In the genomic region with DNA sequence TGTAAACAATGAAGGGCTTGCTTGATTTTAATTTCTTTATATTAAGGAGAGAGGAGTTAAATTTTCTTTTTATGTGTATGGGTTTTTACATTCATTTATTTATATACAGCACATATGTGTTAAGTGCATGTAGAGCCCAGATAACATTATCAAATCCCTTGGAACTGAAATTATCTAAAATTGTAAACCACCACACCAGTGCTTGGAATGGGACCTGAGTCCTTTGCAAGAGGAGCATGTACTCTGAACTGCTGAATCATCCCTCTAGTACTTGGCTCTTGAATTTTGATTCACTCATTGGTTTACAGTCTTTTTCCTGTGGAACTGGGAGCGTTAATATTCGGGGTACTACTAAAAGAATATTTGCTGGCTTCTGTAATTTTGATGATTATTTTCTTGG, we compare ENCODE assay signal across 26 mouse cellular contexts.
DNase-seq lines count a peak whose midpoint lies in the region; ATAC-seq and TF ChIP-seq lines count a peak whose summit lies in the region.
"Had no signal": no experiment of that assay in that cellular context is flagged by ENCODE, and none has a peak within 500 bp of the region (broad histone marks: within the 10 kb centered on the region; RNA-seq: fewer than 3 reads in every experiment).

No protein-coding gene starts in this region.

- no peaks in the 10 kb centered on the region; the same call in 1 of the 2 replicates for H3K4me1 ChIP-seq in liver, embryonic 11.5 days (replicated peaks; ENCODE audit: control insufficient read depth, insufficient read depth, low read length)
- H3K4me1 ChIP-seq in liver, embryonic 12.5 days, result peaks cover 16% of the 10 kb centered on the region
- no peaks in the 10 kb centered on the region for H3K4me1 ChIP-seq in liver, postnatal 0 days (ENCODE audit: insufficient read depth)
- H3K4me1 ChIP-seq in midbrain, embryonic 11.5 days (ENCODE audit: control insufficient read depth, insufficient read depth, low read length), result no peaks in the 10 kb centered on the region
- no peaks in the 10 kb centered on the region; the same call in 1 of the 2 replicates for H3K4me1 ChIP-seq in cerebellum, adult 2 months (ENCODE audit: control insufficient read depth, insufficient read depth, low read length)
- H3K4me1 ChIP-seq: embryonic facial prominence, embryonic 15.5 days; forebrain, embryonic 15.5 days; heart, embryonic 15.5 days; hindbrain, embryonic 10.5 days had no signal

- peak; percentile 68 for ATAC-seq in liver, embryonic 11.5 days (replicated peaks; ENCODE audit: low FRiP score)
- peak; percentile 63; the same call in 1 of the 2 replicates for ATAC-seq in liver, embryonic 12.5 days
- no peak for ATAC-seq in liver, postnatal 0 days
- ATAC-seq in midbrain, embryonic 11.5 days (ENCODE audit: low FRiP score), result no peak
- ATAC-seq: activated CD4-positive, CD25-positive, alpha-beta regulatory T cell, adult 4 months; CD4-positive, CD25-positive, alpha-beta regulatory T cell, adult 4 months; forebrain, embryonic 15.5 days; Patski had no signal

- H3K4me2 ChIP-seq in liver, embryonic 11.5 days, result no peak overlapping the region
- no peak overlapping the region for H3K4me2 ChIP-seq in liver, embryonic 12.5 days
- no peak overlapping the region for H3K4me2 ChIP-seq in liver, postnatal 0 days (ENCODE audit: low read depth, low read length)
- H3K4me2 ChIP-seq in midbrain, embryonic 11.5 days, result no peak overlapping the region
- H3K4me2 ChIP-seq: embryonic facial prominence, embryonic 15.5 days; forebrain, embryonic 15.5 days; heart, embryonic 11.5 days; heart, embryonic 15.5 days; hindbrain, embryonic 14.5 days had no signal

- WGBS in liver, embryonic 11.5 days, result 85% methylated on average over 2 of the region's 2 CpGs
- whole genome bisulfite sequencing in liver, embryonic 12.5 days (ENCODE audit: insufficient replicate concordance), result 64% methylated on average over 2 of the region's 2 CpGs
- 58% methylated on average over 2 of the region's 2 CpGs for WGBS in liver, postnatal 0 days (ENCODE audit: insufficient replicate concordance)
- WGBS in midbrain, embryonic 11.5 days, result 92% methylated on average over 2 of the region's 2 CpGs
- WGBS in cerebellum, adult 2 months, result 95% methylated on average over 2 of the region's 2 CpGs

- H3K4me3 ChIP-seq in liver, embryonic 11.5 days (ENCODE audit: low read depth, low read length), result no peak overlapping the region
- no peak overlapping the region for H3K4me3 ChIP-seq in liver, embryonic 12.5 days
- H3K4me3 ChIP-seq in liver, postnatal 0 days (ENCODE audit: low read depth, low read length), result no peak overlapping the region
- H3K4me3 ChIP-seq in midbrain, embryonic 11.5 days (ENCODE audit: low read depth, low read length), result no peak overlapping the region
- no peak overlapping the region for H3K4me3 ChIP-seq in cerebellum, adult 2 months (replicated peaks; ENCODE audit: insufficient read depth, low read depth, low read length)
- H3K4me3 ChIP-seq: embryonic facial prominence, embryonic 15.5 days; forebrain, embryonic 15.5 days; heart, adult 2 months; heart, embryonic 15.5 days; hindbrain, embryonic 10.5 days had no signal

- DNase-seq in liver, embryonic 11.5 days (ENCODE audit: low spot score), result no peak
- no peak for DNase-seq in liver
- DNase-seq in liver, postnatal 0 days, result no peak
- DNase-seq in kidney, adult 11 months, result no peak
- DNase-seq in midbrain, embryonic 11.5 days (ENCODE audit: low spot score, missing footprints), result no peak
- no peak for DNase-seq in cerebellum, adult 2 months
- DNase-seq: adrenal gland, postnatal 14 days; B cell, adult 2 months; cerebellum, adult 11 months; cerebellum, adult 9-10 months; cerebellum, postnatal 25 days; embryo, embryonic 11 days; gastrocnemius, postnatal 10 days; heart, adult 2 months; heart, postnatal 14 days had no signal

- no peaks in the 10 kb centered on the region; the same call in 1 of the 2 replicates for H3K36me3 ChIP-seq in liver, embryonic 11.5 days (ENCODE audit: control insufficient read depth, insufficient read depth, low read length)
- H3K36me3 ChIP-seq in liver, embryonic 12.5 days, result no peaks in the 10 kb centered on the region
- H3K36me3 ChIP-seq in liver, postnatal 0 days (replicated peaks; ENCODE audit: insufficient read depth, low read length), result no peaks in the 10 kb centered on the region
- no peaks in the 10 kb centered on the region for H3K36me3 ChIP-seq in midbrain, embryonic 11.5 days (ENCODE audit: control insufficient read depth, insufficient read depth, low read length)
- H3K36me3 ChIP-seq: forebrain, embryonic 15.5 days; heart, embryonic 15.5 days; hindbrain, embryonic 10.5 days had no signal

- no peaks in the 10 kb centered on the region for H3K9me3 ChIP-seq in liver, embryonic 11.5 days (ENCODE audit: control insufficient read depth, low read length)
- no peaks in the 10 kb centered on the region for H3K9me3 ChIP-seq in liver, embryonic 12.5 days (replicated peaks)
- H3K9me3 ChIP-seq in liver, postnatal 0 days (ENCODE audit: low read length), result no peaks in the 10 kb centered on the region
- H3K9me3 ChIP-seq in midbrain, embryonic 11.5 days (ENCODE audit: control insufficient read depth, low read length), result no peaks in the 10 kb centered on the region
- H3K9me3 ChIP-seq: embryonic facial prominence, embryonic 15.5 days; forebrain, embryonic 15.5 days; G1E; heart, embryonic 15.5 days; hindbrain, embryonic 10.5 days had no signal

- no peak for TF ChIP-seq POLR2A in cerebellum, adult 2 months (IDR thresholded peaks at IDR 0.05; ENCODE audit: borderline replicate concordance, insufficient read depth, low read length)

- no peak overlapping the region for H3K9ac ChIP-seq in liver, embryonic 11.5 days (ENCODE audit: low read depth, low read length)
- no peak overlapping the region for H3K9ac ChIP-seq in liver, embryonic 12.5 days
- no peak overlapping the region for H3K9ac ChIP-seq in liver, postnatal 0 days (replicated peaks)
- no peak overlapping the region for H3K9ac ChIP-seq in midbrain, embryonic 11.5 days (ENCODE audit: low read length)
- H3K9ac ChIP-seq: embryonic facial prominence, embryonic 15.5 days; forebrain, embryonic 15.5 days; heart, embryonic 15.5 days; hindbrain, embryonic 14.5 days had no signal

- TF ChIP-seq EP300 in liver, postnatal 0 days (IDR thresholded peaks at IDR 0.05; ENCODE audit: low read depth), result peak; percentile 26; the same call in 1 of the 2 replicates

- H3K27me3 ChIP-seq in liver, embryonic 11.5 days (replicated peaks; ENCODE audit: control insufficient read depth, insufficient read depth, low read length), result no peaks in the 10 kb centered on the region
- H3K27me3 ChIP-seq in liver, embryonic 12.5 days (replicated peaks), result no peaks in the 10 kb centered on the region
- no peaks in the 10 kb centered on the region for H3K27me3 ChIP-seq in liver, postnatal 0 days (ENCODE audit: insufficient read depth, low read length)
- H3K27me3 ChIP-seq in midbrain, embryonic 11.5 days (ENCODE audit: control insufficient read depth, insufficient read depth, low read length), result no peaks in the 10 kb centered on the region
- H3K27me3 ChIP-seq in cerebellum, adult 2 months (ENCODE audit: control insufficient read depth, insufficient read depth, low read length), result no peaks in the 10 kb centered on the region
- H3K27me3 ChIP-seq: embryonic facial prominence, embryonic 15.5 days; forebrain, embryonic 15.5 days; heart, embryonic 15.5 days; Patski had no signal

- H3K27ac ChIP-seq in liver, embryonic 11.5 days (ENCODE audit: low read depth, low read length), result no peak overlapping the region
- no peak overlapping the region for H3K27ac ChIP-seq in liver, embryonic 12.5 days
- no peak overlapping the region for H3K27ac ChIP-seq in liver, postnatal 0 days (ENCODE audit: low read depth)
- H3K27ac ChIP-seq in midbrain, embryonic 11.5 days (ENCODE audit: low read depth, low read length), result no peak overlapping the region
- H3K27ac ChIP-seq in cerebellum, adult 2 months (ENCODE audit: insufficient read depth, low read length), result no peak overlapping the region
- H3K27ac ChIP-seq: embryonic facial prominence, embryonic 15.5 days; forebrain, embryonic 15.5 days; heart, adult 2 months; heart, embryonic 15.5 days; hindbrain, embryonic 10.5 days; hindbrain, embryonic 14.5 days had no signal

- no peak for TF ChIP-seq CTCF in liver, postnatal 0 days (IDR thresholded peaks at IDR 0.05; ENCODE audit: low read depth)
- TF ChIP-seq CTCF in cerebellum, adult 2 months (IDR thresholded peaks at IDR 0.05; ENCODE audit: borderline replicate concordance, insufficient read depth, low read depth, low read length), result no peak

Comparison
In these comparisons a context has a peak if more than half of its experiments do, and no peak if none do; other contexts are left out.
1. ATAC-seq: peak in liver, embryonic 11.5 days (single experiment) and liver, embryonic 12.5 days (single experiment); none in liver, postnatal 0 days (single experiment) and midbrain, embryonic 11.5 days (single experiment).